Mouse (Mus musculus) urinary bladder, adult 18-20 months (tissue): ENCODE measurements at regions not wholly inside any gene's neighbourhood (a gene's known extent, or its start where the extent isn't known, plus 50 kb on each side); places are given as distances from the start of the nearest gene placed in this dataset.

Experiments used
- DNase-seq, 2 experiments: peaks; one replicate each; pipeline ENCODE4 v3.0.0; 2022; ENCODE audit warnings: low spot score in 2 of 2, mixed read lengths in 2 of 2

DNA sequence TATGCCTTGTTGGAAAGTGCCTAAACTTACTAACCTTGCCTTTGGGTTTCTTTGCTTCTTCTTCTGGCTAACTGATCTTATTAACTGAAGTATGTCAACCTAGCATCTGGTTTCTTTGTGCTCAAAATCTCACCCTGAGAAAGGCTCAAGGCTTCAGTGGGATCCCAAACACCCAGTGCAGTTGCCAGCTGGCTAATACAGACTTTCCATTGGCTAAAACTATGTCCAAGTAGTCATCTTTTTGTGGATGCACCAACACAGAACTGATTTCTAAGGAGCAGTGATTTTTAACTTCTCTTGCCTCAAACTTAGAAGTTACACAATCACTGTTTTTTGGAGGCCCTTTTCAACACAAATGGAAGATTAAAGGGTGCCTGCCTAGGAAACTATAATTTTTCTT lies 97.8 kb upstream of the Dcn start:
- DNase-seq: peak in 1 of 2 experiments; percentile 29

DNA sequence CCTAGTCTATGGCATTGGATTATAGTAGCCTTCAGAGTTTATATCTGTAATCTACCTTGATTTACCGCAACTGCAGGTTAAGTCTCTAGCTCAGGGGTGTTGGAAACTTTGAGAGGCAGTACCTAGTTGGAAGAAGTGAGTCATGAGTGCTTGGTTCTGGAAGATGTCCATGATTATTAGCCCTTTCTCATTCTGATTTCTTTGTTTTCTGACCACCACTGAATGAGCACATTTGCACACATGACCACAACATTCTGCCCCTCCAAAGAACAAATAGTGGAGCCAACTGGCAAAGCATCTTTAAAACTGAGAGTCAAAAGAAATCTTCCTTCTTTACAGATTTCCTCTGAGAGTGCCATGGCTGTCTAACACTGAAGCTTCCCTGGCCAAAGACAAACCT lies 95.5 kb upstream of the Dcn start:
- no peak for DNase-seq

DNA sequence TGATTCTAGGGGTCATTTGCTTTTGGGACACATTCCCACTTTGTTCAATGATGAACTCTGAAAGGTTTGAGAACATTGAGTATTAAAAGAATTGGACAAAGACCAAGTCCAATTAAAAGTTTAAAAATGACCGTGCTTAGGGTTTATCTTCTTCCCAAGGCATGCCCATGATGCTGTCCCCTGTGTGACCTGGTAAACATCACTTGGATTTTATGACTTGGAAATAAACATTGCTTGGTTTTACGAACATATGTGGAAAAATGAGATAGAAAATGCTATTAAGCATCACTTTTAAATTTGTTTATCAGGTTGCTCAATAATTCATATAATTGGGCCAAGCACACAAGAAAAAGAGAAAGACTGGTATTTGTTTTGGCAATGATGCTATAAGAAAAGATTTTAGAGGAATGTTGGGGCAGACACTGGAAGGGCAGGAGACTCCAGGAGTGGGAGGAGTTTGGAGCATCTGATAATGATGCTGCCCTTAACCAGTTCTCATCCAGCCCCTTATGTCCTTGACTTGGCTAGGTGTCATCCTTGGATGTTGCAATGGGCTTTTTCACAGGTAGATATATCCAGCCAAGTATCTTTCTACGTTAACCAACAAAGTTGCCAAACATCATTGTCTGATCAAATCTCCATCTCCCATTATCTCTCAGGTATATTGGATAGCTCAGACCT lies 92.1 kb upstream of the Dcn start:
- DNase-seq: no peak

DNA sequence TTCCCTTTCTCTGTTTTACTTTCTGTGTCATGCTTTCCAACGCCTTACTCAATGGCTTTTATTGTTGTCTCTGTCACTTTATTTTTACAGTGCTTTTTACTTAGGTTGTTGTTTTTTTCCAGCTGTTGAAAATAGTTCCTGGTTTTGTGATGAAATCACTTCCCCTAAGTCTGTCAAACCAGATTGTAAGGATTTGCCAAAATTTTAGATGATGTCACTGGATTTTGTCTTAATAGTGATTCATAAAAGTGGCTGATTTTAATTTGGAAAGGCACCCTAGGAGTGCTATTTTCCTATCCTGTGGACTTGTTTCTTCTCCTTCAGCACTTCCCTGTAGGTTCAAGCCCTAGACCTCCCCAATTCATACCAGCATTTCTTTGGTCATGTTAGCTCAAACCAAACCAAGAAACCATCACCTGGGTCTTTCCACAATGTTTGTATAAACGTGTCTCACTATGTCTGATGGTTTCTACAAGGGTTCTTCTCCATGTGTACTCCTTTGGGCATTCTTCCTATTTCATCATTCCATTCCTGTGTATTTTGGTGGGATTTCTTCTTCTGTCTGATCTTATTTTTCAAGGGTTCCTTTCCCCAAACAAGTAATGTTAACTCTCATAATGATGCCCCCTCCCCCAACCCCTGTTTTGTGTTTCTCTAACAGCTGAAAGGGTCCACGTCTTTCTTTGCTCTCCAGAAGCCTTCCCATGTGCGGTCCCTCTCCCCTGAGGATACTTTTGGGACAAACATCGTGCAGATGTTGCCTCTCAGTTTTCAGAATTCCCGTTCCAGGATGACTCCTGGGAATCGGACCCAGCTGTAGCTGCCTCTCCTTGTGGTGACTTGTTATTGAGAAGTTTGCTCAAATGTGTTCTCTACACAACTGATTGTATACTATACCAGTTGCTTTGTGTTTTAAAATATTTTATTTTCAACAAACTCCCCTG lies 89.5 kb upstream of the Dcn start:
- DNase-seq: no peak

DNA sequence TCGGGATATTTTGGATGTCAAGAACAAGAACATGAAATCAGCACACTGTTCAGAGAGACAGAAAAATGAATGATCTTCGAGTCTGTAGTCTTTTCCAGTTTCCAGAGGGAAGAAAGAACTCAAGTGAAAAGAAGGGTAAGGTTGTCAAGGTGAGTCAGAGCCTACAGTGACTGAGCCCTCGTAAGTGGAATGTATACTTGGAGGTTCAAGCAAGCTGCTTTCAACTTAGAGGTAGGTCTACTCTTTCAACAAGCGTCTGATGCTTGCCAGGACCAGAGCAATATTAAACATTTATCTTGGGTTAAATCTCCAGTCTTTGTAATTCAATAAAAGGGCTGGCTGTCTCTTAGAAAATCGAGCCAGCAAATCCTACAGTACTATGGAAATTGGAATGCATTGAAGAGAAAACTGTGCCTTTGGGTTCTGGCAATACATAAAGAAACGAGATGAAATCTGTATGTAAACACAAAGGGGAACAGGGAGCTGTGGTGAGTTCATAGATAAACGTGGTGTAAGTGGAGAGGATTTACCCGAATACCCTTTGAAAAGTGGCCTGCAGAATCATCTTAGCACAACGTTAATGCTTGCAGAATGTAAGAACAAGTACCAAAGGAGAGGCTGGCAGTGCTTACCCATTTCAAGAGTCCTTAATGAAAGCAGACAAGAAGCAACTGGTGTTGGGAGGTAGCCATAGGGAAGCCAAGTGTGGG lies 82.2 kb upstream of the Dcn start:
- DNase-seq: no peak

DNA sequence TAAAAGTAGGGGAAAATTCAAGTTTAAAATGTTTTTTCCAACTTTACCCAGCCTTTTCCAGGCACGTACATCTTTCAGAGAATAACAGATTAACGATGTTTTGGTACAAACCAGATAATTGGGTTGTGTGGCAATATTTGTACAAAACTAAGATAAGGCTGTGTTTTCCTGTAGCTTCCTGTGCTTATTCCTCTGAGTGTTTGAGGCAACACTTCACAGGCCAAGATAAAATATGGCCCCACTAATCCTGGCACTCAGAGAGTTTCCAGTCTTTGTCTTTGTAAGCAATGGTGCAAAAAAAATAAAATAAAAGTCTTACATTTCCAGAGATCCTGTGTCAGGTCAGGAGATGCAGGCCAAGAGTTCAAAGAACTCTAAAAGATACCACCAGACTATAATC lies 81.5 kb upstream of the Dcn start:
- DNase-seq: no peak

DNA sequence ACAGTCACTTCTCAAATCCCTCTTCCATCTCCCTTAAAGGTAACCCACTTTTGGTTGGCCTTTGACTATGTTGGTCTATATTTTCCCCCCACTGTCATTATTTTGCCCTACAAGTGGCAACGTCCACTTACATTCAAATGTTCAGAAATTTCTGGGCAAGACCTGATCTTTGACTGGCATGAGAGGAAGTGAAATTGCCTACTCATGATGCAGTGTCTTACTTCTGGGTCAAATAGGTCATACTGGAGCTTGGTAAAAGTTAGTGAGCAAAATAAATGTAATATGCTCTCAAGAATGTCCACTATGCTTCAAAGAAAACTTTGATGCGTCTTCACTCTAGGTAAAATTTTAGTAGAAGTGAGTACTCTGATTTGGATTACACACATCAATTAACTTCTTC lies 76.9 kb upstream of the Dcn start:
- no peak for DNase-seq

DNA sequence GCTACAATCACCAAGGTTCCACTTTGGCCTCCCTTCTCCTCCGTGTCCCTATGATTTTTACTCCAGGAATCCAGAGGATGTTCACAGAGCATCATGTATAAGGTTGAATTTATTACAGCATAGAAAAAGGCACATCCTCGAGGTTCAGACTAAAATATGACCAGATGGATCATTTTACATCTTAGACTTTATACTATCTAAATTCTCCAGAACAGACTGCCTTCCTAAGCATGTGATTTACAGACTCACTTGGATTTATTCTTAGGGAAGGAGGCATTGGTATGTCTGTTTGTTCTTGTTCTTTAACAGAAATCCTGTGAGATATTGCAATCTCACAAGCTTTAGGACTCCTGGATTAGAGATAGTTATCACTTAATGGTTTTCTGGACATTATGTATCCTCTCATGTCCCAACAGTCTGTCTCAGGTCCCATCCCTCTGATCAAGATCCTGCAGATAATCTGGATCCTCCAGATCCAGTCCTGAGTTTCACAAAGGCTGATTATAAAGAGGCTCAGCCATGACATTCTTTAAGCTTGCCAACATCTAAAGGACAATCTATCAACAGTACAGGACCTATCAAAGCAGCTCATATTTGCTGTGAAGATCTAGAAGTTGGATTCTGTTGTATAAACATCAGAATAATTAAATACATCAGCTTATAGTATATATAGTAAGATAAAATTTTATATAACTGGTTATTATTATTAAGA lies 75.2 kb upstream of the Dcn start:
- no peak for DNase-seq

DNA sequence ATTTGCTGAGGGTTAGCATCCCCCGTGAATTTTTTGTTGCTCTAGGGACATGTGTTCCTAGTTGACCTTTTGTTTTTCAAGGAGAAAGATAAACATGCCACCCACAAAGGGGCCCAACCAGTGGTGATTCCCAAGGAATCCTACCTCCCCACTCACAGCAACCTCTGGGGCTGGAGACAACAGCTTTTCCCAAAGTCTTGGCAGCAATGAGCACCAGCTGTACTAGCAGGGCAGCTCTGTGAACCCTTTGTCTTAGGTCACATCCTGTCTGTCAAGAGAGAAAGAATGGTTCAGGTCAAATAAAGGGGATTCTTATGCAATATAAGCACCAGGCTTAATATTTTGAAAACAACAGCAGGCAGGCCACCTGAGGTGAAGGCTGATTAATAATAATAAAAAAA lies 70.2 kb upstream of the Dcn start:
- no peak for DNase-seq

DNA sequence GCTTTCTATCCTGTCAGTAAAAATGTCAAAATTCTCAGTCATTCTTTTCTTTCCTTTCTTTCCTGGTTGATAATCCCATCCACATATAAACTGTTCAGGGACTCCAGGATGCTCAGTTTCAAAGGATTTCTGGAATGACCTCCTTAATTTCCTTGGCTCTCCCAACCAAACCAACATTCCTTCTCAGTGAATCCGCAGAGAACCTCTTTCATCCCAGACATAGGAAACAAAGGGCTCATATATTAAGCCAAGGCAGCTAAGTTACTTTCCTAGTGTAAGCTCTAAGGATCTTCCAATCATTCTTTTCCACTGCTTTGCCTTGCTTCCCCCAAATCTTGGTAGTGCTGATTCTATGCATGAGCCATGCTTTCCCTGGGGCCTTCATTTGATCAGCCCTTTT lies 69.5 kb upstream of the Dcn start:
- DNase-seq: no peak

DNA sequence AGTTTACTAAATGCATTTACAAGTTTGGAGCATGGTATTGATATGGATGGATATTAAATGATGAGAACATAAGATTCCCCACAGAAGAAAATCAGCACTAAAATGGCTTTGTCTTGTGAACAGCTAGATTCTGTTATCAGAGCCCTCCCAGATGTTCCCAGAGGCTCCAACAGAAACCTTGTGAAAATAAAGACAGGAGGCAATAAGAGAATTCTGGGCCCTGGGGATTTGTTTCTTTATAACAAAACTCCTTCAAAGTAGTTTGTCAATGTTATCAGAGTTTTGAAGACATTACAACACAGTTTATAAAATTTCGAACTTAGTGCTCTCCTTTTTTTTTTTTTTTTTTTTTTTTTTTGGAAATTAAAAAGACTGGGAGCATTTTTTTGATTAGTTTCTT lies 56.8 kb upstream of the Dcn start:
- no peak for DNase-seq

DNA sequence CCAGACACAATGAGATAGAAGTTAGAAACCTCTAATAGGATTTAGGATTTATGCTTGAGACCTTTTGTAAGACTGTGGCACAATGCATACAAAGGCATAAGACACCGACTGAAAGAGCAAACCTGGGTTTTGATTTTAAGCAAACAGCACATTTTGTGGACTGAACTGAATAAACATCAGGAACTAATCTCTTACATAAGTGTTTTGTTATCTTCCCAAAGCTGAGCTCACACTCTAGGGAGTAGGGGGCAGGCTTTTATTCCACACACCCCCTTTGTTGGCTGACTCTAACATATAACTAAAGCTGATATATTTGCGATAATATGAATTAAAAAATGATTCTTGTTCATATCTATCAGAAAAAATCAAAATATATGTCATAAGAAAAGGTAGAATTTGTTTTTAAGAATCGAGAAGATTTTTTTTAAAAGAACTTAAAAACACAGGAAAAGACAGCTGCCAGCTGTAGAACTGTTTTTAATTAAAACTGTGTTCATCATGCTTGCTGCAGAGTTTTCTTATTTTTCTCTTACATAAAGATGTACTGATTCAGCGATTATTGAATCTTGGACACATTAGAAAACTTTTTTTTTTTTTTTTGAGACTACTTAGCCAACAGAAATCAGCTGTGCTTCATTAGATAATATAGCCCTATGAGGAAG lies 56.2 kb upstream of the Dcn start:
- DNase-seq: no peak
